Mouse (Mus musculus) myocyte (in vitro differentiated cells): ENCODE measurements around the gene Rpp30.

Experiments used
- MYOD1 ChIP-seq, 3 experiments: IDR thresholded peaks; one replicate each; pipeline ENCODE4 v1.6.1; 2011; ENCODE audit warnings: control low read depth in 2 of 3, low read depth in 2 of 3, mild to moderate bottlenecking in 2 of 3, moderate library complexity in 1 of 3; ENCODE audit not compliant: insufficient read length in 2 of 3, control insufficient read depth in 1 of 3
- POLR2A ChIP-seq: IDR thresholded peaks from one replicate; pipeline ENCODE4 v1.6.1; 2011; ENCODE audit warnings: low read depth, mild to moderate bottlenecking, control low read depth, moderate library complexity; ENCODE audit not compliant: insufficient read length
- TCF12 ChIP-seq: IDR thresholded peaks from one replicate; pipeline ENCODE4 v1.6.1; 2011; ENCODE audit warnings: mild to moderate bottlenecking, control low read depth; ENCODE audit not compliant: poor library complexity, insufficient read depth, severe bottlenecking

DNA sequence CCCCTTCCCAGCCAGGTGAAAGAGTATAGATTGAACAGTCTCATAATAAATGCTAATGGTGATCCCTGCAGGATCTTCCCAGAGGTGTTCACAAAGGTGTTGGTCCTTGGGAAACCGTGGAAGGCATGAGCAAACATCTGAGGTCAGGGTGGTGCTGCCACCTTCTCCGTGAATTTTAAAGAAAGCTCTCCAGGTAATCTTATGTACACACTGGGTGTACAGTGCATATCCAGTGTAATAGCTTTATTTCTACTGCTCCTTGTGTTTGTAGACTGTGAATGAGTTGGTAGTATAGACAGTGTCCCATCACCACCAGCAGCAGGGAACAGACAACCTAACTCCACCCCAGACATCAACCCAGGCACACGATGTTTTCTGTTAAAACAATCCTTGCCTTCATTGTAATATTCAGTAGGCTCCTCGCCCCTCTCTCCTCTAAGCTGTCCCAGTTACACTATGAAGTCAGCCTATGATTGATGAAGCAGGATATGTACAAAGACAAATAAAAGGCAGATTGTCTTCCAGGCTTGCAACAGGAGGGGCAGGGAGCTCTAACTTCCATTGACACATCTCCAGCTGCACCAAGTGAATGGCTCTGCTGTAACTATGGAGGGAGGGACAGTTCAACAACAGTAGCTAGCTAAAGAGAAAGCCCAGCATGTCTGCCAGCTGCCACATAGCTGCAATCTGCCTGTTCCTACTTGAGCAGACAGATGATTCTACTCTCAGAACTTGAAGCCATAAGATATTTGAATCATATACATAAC lies 66.9 kb downstream of the Rpp30 start:
- no peak for TF ChIP-seq MYOD1 (IDR thresholded peaks at IDR 0.05; ENCODE audit: control insufficient read depth in 1 of 3, insufficient read length in 2 of 3, low read depth in 2 of 3)
- no peak for TF ChIP-seq POLR2A
- no peak for TF ChIP-seq TCF12
